Mouse (Mus musculus): ENCODE data around the gene Cyp2e1.

- TF ChIP-seq TAL1 (IDR thresholded peaks at IDR 0.05; ENCODE audit: low read length) (no peak), GATA1 (IDR thresholded peaks at IDR 0.05; ENCODE audit: low read length) (no peak)
Measured at GRCm38 (mm10) chr7:140748827-140749160, 14.7 kb upstream of the Cyp2e1 start.
